Mouse (Mus musculus) forebrain, embryonic 11.5 days (tissue): ENCODE measurements around the gene Dbndd1. TPM values are rescaled to one million over a fixed set of nuclear protein-coding genes. Genes with fewer than 3 reads are reported as not detected.

Experiments used
- ATAC-seq: fragments of 200-750 bp; cut with Nextera tagmentation; replicated peaks from 2 replicates; pipeline ENCODE4 v1.8.0; 2017; ENCODE audit warnings: moderate TSS enrichment; ENCODE audit not compliant: low FRiP score
- DNase-seq: peaks from one replicate; pipeline ENCODE4 v3.0.0-alpha.2; 2017; ENCODE audit warnings: low spot score
- H3K27ac ChIP-seq: fragments of 300-500 bp; sonication (generic); 2 replicates; pipeline ENCODE4 v1.5.1; 2014; ENCODE audit warnings: low read depth, low read length
- H3K27me3 ChIP-seq: fragments of 300-500 bp; sonication (generic); 2 replicates; pipeline ENCODE4 v1.6.1; 2014; ENCODE audit warnings: mild to moderate bottlenecking, low read length, mixed read lengths; ENCODE audit not compliant: control insufficient read depth, insufficient read depth
- H3K36me3 ChIP-seq: fragments of 300-500 bp; sonication (generic); 2 replicates; pipeline ENCODE4 v1.6.1; 2014; ENCODE audit warnings: mild to moderate bottlenecking, low read length, moderate library complexity, mixed read lengths; ENCODE audit not compliant: control insufficient read depth, insufficient read depth
- H3K4me1 ChIP-seq: fragments of 300-500 bp; sonication (generic); replicated peaks from 2 replicates; pipeline ENCODE4 v1.6.1; 2014; ENCODE audit warnings: low read length, mixed read lengths; ENCODE audit not compliant: control insufficient read depth, insufficient read depth
- H3K4me2 ChIP-seq: fragments of 300-500 bp; sonication (generic); 2 replicates; pipeline ENCODE4 v1.6.1; 2014; ENCODE audit warnings: low read depth, mild to moderate bottlenecking, low read length, moderate library complexity, mixed read lengths; ENCODE audit not compliant: severe bottlenecking
- H3K4me3 ChIP-seq: fragments of 300-500 bp; sonication (generic); 2 replicates; pipeline ENCODE4 v1.5.1; 2014; ENCODE audit warnings: low read depth, low read length
- H3K9ac ChIP-seq: fragments of 300-500 bp; sonication (generic); 2 replicates; pipeline ENCODE4 v1.6.1; 2014; ENCODE audit warnings: low read length
- H3K9me3 ChIP-seq: fragments of 300-500 bp; sonication (generic); 2 replicates; pipeline ENCODE4 v1.6.1; 2016; ENCODE audit warnings: low read length, mixed read lengths; ENCODE audit not compliant: control insufficient read depth
- WGBS: fragments of 180-500 bp; shearing (Covaris S2); extraction: QIAGEN DNeasy Blood & Tissue Kit; methylation state at CpG from one replicate; pipeline ENCODE4 v1.1.7; 2014; 5-methylcytosine and 5-hydroxymethylcytosine counted together
- polyA plus RNA-seq: library from polyadenylated mRNA; unstranded; fragments of >200 nt; fragmentation: Nextera tagmentation; extraction: Ambion mirVana; gene quantifications from 2 replicates; pipeline ENCODE4 v1.2.1, GENCODE M21; 2014

Dbndd1 gene
- polyA plus RNA-seq, 1 experiment from 2014 or later, result 24.0 TPM

DNA sequence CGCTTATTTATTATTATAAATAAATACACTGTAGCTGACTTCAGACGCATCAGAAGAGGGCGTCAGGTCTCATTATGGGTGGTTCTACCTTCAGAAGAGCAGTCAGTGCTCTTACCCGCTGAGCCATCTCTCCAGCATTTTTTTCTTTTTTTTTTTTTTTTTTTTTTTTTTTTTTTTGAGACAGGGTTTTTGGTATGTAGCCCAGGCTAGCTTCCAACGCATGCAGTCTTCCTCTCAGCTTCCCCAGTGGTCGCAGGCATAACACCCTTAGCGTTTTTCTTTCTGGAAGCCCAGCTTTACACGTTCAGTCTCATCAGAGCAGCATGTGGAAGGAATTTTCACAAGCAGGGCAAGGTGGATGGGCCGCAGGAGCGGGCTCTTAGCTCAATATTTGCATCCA, 2.9 kb upstream of the Dbndd1 start:
- Histone ChIP-seq H3K9ac (no peak overlapping the region), H3K27me3 (no peaks in the 10 kb centered on the region; the same call in 1 of the 2 replicates), H3K36me3 (no peaks in the 10 kb centered on the region; the same call in 1 of the 2 replicates), H3K4me1 (peaks cover 15% of the 10 kb centered on the region), H3K4me2 (peak overlapping the region; percentile 83; the same call in 1 of the 2 replicates), H3K4me3 (peak overlapping the region; percentile 63; the same call in 1 of the 2 replicates), H3K27ac (no peak overlapping the region), H3K9me3 (no peaks in the 10 kb centered on the region)
- no peak for DNase-seq
- WGBS, result 40% methylated on average over 10 of the region's 10 CpGs
- ATAC-seq, result no peak

DNA sequence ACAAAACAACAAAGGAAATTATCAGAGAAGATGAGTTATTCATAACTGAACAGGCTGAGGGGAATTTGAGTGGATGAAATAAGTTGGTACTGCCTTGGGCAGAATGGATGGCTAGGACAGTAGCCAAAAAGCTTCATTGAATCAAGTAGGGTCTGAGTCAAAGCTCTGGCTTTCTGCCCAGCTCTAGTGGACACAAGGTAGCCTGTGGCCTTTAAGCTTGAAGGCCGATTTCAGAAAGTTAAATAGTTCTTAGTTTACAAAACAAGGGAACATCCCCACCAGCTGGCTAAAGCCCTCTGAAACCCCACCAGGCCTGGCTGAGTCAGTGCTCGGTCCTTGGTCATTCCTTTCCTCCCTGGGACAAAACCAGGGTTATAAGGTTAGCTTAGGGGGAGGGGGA, 1.3 kb upstream of the Dbndd1 start:
- Histone ChIP-seq H3K9me3 (no peaks in the 10 kb centered on the region), H3K4me3 (no peak overlapping the region), H3K27me3 (no peaks in the 10 kb centered on the region; the same call in 1 of the 2 replicates), H3K4me1 (peaks cover 15% of the 10 kb centered on the region), H3K36me3 (no peaks in the 10 kb centered on the region; the same call in 1 of the 2 replicates), H3K27ac (no peak overlapping the region), H3K4me2 (no peak overlapping the region), H3K9ac (no peak overlapping the region)
- DNase-seq (no peak), ATAC-seq (no peak)
- 30% methylated on average over 2 of the region's 2 CpGs for WGBS

DNA sequence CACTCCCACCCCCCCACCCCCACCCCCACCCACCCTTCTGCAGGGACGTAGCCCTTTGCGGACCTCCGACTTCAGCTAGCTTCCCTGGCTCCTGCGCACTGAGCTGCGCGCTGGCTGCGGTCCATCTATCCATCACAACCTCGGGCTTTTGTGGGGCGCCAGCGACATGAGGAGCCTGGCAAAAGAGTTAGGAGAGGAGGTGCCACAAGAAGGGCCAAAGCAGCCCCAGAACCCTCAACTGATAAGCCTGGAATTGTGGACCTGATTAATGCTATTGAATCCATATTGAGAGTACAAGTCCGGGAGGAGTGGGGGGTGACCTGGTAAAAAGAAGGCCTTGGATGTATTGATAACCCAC, 256 bp upstream of the Dbndd1 start:
- Histone ChIP-seq H3K36me3 (no peaks in the 10 kb centered on the region), H3K9ac (no peak overlapping the region), H3K9me3 (no peaks in the 10 kb centered on the region), H3K4me1 (peaks cover 15% of the 10 kb centered on the region), H3K27me3 (no peaks in the 10 kb centered on the region; the same call in 1 of the 2 replicates), H3K4me2 (peak overlapping the region; percentile 93), H3K4me3 (peak overlapping the region; percentile 73), H3K27ac (no peak overlapping the region)
- DNase-seq (no peak), ATAC-seq (no peak)
- WGBS, result under 1% methylated on average over 11 of the region's 11 CpGs

DNA sequence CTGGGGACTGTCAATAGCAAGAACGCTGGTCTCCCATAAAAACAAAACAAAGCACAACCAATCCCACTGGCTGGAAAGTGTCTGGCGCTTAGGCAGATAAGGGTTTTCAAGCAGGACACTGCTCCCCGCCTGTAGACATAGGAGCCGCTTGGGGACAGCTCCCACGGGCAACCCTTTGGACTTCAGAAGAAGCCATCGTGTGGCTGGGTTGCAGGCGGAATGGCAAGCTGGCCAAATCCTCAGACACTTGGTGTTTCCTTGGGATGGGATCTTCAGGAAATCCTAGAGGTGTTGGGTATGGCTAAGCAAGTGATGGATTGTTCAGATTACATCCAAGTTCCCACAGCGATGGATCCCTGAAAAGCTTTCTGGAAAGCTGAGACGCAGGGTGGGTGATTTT, 1.1 kb downstream of the Dbndd1 start:
- H3K36me3 ChIP-seq, result no peaks in the 10 kb centered on the region
- peak overlapping the region; percentile 93 for H3K4me2 ChIP-seq
- peak overlapping the region; percentile 68; the same call in 1 of the 2 replicates for H3K27ac ChIP-seq
- no peaks in the 10 kb centered on the region for H3K9me3 ChIP-seq
- H3K4me3 ChIP-seq, result peak overlapping the region; percentile 73
- no peak for ATAC-seq
- no peaks in the 10 kb centered on the region; the same call in 1 of the 2 replicates for H3K27me3 ChIP-seq
- H3K4me1 ChIP-seq, result peaks cover 12% of the 10 kb centered on the region
- no peak for DNase-seq
- 4% methylated on average over 9 of the region's 9 CpGs for WGBS
- peak overlapping the region; percentile 84 for H3K9ac ChIP-seq

DNA sequence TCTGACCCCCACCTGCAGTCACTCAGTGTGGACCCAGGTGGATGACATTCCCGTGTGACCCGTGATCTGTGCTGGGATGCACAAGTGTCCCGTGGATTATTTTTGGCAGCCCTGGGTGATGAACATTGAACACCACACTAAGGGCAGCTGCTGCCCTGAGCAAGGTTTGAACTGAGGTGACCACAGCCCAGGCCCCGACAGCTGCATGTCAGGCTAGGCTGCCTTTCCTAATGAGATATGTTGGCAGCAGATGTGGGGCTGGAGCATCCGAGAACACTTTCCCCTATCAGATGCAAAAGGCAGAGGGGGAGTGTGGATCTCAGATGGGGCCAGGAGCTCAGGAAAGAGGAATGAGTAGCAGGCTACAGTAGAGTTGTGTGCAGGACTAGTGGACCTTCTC, 4.4 kb downstream of the Dbndd1 start:
- H3K4me3 ChIP-seq, result no peak overlapping the region
- DNase-seq, result no peak
- H3K9ac ChIP-seq, result no peak overlapping the region
- ATAC-seq, result no peak
- H3K4me1 ChIP-seq, result peaks cover 10% of the 10 kb centered on the region
- H3K27ac ChIP-seq, result no peak overlapping the region
- H3K27me3 ChIP-seq, result no peaks in the 10 kb centered on the region; the same call in 1 of the 2 replicates
- WGBS, result 89% methylated on average over 5 of the region's 5 CpGs
- H3K9me3 ChIP-seq, result no peaks in the 10 kb centered on the region
- peaks cover 3% of the 10 kb centered on the region; the same call in 1 of the 2 replicates for H3K36me3 ChIP-seq
- no peak overlapping the region for H3K4me2 ChIP-seq

DNA sequence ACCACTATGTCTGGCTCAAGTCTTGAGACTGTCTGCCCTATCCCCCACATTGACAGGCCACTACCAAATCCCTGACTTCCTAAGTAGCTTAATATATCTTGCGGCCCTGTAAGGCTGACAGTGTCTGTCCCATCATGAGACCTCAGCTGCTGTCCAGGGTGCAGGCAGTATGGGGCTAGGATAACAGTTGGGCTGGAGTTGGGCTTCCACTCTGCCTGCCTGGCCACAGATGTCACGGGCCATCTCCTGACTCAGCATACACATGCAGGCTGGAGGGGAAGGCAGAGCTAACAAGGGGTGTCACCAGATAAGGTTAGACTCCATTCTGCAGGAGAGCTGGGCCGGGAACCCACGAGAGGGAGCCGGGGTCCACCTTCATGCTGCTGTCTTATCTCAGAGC, 8.1 kb downstream of the Dbndd1 start:
- no peak for ATAC-seq
- peaks cover 15% of the 10 kb centered on the region for H3K36me3 ChIP-seq

DNA sequence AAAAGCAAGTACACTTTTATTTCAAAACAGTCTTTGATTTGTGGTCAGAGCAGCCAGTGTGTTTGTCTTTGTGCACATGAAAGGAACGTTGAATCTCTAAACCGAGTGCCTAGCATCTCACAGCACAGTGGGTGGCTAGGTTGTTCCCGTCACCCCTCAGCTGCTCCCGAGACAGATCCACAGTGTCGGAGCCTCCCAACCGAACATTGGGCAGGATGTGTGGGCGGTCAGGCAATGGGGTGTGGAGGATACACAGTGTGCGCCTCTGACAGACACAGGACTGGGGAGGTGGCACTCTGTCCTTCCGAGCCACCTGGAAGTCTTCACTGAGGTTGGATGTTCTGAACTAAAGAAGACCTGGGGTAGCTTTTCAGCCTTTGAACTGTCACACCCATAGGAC, 9.6 kb downstream of the Dbndd1 start:
- Histone ChIP-seq H3K27ac (no peak overlapping the region), H3K4me1 (no peaks in the 10 kb centered on the region), H3K36me3 (peaks cover 15% of the 10 kb centered on the region), H3K27me3 (no peaks in the 10 kb centered on the region), H3K4me3 (no peak overlapping the region), H3K9ac (no peak overlapping the region), H3K9me3 (no peaks in the 10 kb centered on the region; the same call in 1 of the 2 replicates), H3K4me2 (no peak overlapping the region)
- no peak for DNase-seq
- no peak for ATAC-seq
- 91% methylated on average over 9 of the region's 9 CpGs for WGBS

More for the DNA sequence above, 8.1 kb downstream of the Dbndd1 start:
- Histone ChIP-seq H3K9ac (no peak overlapping the region), H3K4me1 (no peaks in the 10 kb centered on the region), H3K27me3 (no peaks in the 10 kb centered on the region), H3K4me3 (no peak overlapping the region), H3K4me2 (no peak overlapping the region), H3K27ac (no peak overlapping the region), H3K9me3 (no peaks in the 10 kb centered on the region; the same call in 1 of the 2 replicates)
- DNase-seq, result no peak
- 96% methylated on average over 5 of the region's 5 CpGs for WGBS

DNA sequence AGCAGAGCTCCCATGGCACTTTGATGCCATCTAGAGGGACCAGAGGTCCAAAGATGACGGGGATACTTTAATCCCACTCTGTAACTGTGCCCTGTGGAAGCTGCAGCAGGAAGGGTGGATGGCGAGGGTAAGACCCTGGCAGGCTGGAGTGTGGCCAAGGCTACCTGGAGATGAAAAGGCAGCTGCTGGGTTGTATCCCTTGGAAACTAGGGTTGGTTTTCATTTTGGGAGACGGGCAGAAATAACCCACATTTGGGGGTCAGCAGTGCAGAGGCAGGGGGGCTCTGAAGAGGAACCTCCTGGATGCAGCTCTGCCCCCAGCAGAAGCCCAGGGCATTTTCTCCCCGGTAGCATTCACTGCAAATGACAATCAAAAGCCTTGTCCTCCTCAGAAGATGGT, 10.0 kb downstream of the Dbndd1 start:
- 86% methylated on average over 4 of the region's 4 CpGs for WGBS
- DNase-seq, result no peak
- H3K36me3 ChIP-seq, result peaks cover 15% of the 10 kb centered on the region

DNA sequence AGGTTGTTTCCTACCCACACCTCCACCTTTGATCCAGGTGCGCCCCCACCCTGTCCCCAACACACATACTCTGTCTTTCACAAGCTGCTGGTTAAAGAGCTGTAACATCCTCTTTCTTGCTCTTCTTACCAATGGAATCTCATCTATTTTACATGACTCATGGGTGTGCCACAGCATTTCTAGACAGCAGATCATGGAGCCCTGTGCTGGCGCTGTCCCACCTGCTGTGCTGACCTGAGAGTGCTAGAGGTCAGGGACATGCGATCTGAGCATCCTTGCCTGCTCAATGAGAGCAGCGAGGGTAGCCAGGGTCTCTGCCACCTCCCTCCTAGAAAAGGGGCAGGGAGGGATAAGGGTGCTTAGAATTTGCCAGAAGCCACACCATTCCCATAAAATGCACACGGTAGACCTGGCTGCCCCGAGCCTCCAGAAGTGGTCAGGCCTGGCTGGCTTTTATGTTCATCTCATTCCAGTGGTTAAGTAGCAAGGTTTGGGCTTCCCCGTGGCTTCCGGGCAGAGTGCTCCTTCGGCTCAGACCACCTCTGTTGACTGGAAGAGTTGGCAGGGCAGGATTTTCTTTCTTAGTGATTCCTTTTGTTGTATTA, 10.6 kb downstream of the Dbndd1 start:
- Histone ChIP-seq H3K4me3 (no peak overlapping the region), H3K9ac (no peak overlapping the region), H3K4me2 (no peak overlapping the region), H3K27me3 (no peaks in the 10 kb centered on the region), H3K36me3 (peaks cover 17% of the 10 kb centered on the region), H3K27ac (no peak overlapping the region), H3K4me1 (no peaks in the 10 kb centered on the region), H3K9me3 (no peaks in the 10 kb centered on the region; the same call in 1 of the 2 replicates)
- no peak for DNase-seq
- no peak for ATAC-seq
- 92% methylated on average over 9 of the region's 9 CpGs for WGBS

More for the DNA sequence above, 10.0 kb downstream of the Dbndd1 start:
- ATAC-seq, result no peak
- Histone ChIP-seq H3K9ac (no peak overlapping the region), H3K27ac (no peak overlapping the region), H3K4me3 (no peak overlapping the region), H3K4me2 (no peak overlapping the region), H3K4me1 (no peaks in the 10 kb centered on the region), H3K9me3 (no peaks in the 10 kb centered on the region; the same call in 1 of the 2 replicates), H3K27me3 (no peaks in the 10 kb centered on the region)
